Mouse (Mus musculus): Measurements from ENCODE around the gene P2rx5.

The P2rx5 gene

DNA sequence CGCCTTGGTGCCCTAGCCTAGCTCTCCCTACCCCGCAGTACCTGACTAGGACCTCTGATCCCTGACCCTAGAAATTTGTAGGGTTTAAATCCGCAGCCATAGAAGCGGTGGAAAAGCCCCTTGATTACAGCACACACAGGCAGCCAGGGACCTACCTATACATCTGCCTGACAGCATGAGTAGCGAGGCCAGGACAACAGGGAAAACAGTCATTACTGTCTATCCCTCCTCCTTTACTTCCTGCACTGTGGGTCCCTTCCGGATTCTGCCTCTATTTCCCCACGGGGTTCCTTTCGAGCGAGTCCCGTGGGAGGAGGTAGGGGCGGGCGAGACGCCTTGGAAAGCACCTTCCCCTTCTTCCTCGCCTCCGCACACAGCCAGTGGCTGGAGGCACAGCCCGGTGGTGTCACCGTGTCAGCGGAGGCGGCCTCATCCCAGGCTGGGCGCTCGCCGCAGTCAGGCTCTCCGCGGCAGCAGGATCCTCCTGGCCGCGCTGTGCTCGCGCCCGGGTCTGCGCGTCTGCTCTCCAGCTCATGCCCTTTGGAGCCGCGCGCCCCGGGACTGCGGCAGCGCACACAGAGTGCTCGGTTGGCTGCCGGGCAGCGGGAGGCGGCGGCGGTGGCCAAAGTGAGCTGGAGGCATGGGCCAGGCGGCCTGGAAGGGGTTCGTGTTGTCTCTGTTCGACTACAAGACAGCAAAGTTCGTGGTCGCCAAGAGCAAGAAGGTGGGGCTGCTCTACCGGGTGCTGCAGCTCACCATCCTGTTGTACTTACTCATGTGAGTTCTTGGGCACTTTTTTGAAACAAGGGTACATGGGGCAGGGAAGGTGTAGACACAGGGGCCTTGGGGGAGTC, at the start of gene P2rx5:
TSS of gene P2rx5 (plus strand) at position 465 of the 854 bp plus-strand sequence.
- in situ Hi-C loops (cut with MboI): no loop called here

- in situ Hi-C loops (cut with MboI): no loop called here
These were observed 48.8 kb upstream of the P2rx5 start for GRCm38 (mm10) chr11:73111414-73111813.

GRCm38 (mm10) chr11:73126495-73126894, 33.7 kb upstream of the P2rx5 start:
- in situ Hi-C loops (cut with MboI): no loop called here

- in situ Hi-C loops (cut with MboI): no loop called here
These were observed 29.2 kb upstream of the P2rx5 start for GRCm38 (mm10) chr11:73131020-73131419.

GRCm38 (mm10) chr11:73132999-73133398, 27.2 kb upstream of the P2rx5 start:
- in situ Hi-C loops (cut with MboI): no loop called here

- in situ Hi-C loops (cut with MboI): no loop called here
These were observed 26.0 kb upstream of the P2rx5 start for GRCm38 (mm10) chr11:73134222-73134621.

- in situ Hi-C loops (cut with MboI): no loop called here
These were observed 23.6 kb upstream of the P2rx5 start for GRCm38 (mm10) chr11:73136587-73136986.

DNA sequence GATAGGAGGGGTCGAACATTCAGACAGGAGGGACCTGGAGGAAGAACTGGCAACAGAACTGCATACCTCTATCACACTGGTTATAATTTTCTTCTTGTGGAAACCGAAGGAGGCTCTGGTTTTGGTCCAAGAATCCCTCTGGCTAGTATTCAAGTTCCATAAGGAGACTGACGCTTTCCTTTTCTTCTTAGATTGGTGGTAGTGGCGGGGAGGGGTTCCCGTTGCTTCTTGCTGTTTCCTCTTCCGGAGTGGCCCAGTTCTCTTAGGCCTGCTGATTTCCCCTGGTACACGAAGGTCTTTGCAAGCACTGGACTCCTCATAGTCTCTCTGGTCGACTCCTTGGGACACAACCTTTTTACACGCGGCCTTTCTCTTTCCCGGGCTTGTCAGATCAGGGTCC, 23.1 kb upstream of the P2rx5 start:
- in situ Hi-C loops (cut with MboI): no loop called here

DNA sequence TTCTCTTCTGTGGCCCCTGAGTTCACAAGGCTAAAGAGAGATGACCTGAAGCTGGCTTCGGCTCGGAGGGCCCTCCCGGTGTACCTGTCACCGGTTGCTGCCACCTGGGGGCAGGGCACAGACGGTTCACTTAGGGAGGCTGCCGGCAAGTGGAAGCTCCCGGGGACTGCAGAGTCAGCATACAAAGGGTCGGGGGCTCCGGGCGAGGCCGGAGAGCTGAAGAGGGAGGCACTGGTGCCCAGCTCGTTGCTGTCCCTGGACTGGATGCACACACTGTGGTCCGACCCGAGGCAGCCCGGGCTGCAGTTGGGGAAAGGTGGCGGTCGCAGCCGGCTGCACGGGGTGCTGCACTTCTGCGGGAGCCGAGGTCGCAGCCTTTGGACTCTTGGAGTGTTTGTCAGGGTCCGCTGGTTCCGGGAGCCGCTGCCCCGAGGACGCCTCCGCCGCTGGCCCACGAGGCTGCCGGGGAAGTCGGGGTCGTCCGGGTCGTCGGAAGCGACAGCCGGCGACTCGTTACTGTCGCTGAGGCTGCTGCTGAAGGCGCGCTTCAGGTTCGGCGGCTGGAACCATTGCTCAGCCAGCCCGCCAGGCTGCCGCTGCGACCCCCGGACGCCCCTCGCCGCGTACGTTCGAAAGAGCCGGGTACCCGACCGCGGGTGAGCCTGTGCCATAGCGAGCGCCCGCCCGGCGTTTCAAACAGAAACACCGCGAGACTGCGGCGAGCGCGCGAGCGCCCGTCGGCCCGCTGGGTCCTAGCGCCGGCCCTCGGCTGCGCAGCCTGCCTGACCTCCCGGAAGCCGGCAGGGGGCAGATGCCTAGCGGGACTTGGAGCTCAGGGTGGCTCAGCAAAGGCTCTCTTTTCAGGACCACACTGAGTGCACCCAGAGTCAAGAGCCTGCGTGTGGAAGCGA, 22.4 kb upstream of the P2rx5 start, which contains the start of gene Haspin:
TSS of gene Haspin (minus strand) at position 704 of the 911 bp plus-strand sequence.
- in situ Hi-C loops (cut with MboI): no loop called here

- in situ Hi-C loops (cut with MboI): no loop called here
These were observed 15.9 kb upstream of the P2rx5 start for GRCm38 (mm10) chr11:73144261-73144681.

- in situ Hi-C loops (cut with MboI): no loop called here
These were observed 13.9 kb upstream of the P2rx5 start for GRCm38 (mm10) chr11:73146026-73146974.

DNA sequence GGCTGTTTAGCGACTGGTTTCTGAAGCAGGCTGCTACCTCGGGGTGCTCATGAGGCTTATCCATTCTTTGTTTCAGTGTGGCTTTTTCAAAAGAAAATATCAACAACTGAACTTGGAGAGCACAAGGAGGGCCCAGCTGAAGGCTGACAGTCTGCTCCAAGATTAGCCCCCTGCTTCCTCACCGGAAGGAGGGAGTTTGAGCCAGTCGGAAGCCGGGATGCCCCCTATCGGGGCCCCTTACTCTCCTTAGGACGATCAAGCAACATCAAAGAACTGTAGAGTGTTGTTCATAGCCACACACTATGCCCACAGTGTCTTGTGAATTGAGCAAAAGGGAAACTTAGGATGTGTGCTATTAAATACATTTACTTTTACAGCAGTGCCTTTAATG, 13.3 kb upstream of the P2rx5 start:
- in situ Hi-C loops (cut with MboI): no loop called here

- in situ Hi-C loops (cut with MboI): no loop called here
These were observed 12.0 kb upstream of the P2rx5 start for GRCm38 (mm10) chr11:73148209-73148608.

GRCm38 (mm10) chr11:73155071-73155470, 5.2 kb upstream of the P2rx5 start:
- in situ Hi-C loops (cut with MboI): no loop called here

- in situ Hi-C loops (cut with MboI): no loop called here
These were observed 585 bp downstream of the P2rx5 start for GRCm38 (mm10) chr11:73160811-73161200.

DNA sequence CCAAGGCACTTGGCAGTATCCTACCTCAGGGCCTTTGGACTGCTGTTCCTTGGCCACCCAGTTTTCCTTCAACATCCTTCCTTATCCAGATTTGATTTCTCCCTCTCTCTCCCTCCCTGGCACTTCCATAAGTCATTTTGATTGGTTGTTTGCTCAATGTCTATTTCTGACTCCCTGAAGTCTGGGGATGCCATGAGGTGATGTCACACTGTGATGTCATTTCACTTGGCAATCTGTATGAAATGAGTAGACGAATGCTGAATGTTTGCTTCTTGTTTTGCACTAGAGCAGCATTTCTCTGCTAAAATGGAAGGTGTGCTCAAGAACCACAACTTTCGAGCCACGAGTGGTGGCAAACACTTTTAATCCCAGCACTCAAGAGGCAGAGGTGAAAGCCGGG, 1.4 kb downstream of the P2rx5 start:
- in situ Hi-C loops (cut with MboI): no loop called here

DNA sequence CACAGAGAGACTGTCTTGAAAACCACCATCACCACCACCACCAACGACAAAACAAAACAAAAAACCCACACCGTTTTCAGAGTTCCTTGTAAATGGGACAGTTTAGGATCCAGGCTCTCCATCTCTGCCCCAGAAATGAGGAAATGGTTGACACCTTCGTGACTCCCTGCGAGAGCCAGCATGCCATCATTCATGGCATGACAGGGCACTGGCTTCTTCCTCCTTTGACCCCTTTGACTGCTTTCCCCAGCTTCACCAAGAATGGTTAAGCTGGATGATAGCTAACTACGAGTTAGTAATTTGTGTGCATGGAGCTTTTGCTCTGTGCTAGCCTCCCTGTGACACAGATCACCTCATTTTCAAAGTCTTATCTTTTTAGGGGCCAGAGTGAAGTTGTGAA, 2.1 kb downstream of the P2rx5 start:
- in situ Hi-C loops (cut with MboI): no loop called here

- in situ Hi-C loops (cut with MboI): no loop called here
These were observed 7.8 kb downstream of the P2rx5 start for GRCm38 (mm10) chr11:73168071-73168470.

GRCm38 (mm10) chr11:73168576-73168975, 8.4 kb downstream of the P2rx5 start:
- in situ Hi-C loops (cut with MboI): no loop called here

- in situ Hi-C loops (cut with MboI): no loop called here
These were observed 9.0 kb downstream of the P2rx5 start for GRCm38 (mm10) chr11:73169231-73169630.

DNA sequence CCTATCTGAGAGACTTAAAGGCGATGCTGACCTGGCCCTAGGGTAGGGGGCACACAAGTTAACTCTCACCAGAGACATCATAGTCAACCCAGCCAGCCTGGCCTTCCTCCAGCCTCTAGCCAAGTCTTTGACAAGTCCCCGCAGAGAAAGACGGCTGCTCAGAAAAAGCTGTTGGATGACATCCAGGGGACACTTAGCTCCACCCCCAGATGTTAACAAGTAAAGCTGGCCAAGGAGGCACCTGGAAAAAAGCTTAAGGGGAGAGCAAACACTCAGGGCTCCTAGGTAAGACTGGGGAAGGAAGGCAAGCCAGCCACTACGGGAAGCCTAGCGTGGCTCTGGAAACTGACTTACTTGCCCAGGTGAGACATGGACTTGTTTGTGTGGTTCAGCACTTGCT, 12.0 kb downstream of the P2rx5 start:
- in situ Hi-C loops (cut with MboI): no loop called here

DNA sequence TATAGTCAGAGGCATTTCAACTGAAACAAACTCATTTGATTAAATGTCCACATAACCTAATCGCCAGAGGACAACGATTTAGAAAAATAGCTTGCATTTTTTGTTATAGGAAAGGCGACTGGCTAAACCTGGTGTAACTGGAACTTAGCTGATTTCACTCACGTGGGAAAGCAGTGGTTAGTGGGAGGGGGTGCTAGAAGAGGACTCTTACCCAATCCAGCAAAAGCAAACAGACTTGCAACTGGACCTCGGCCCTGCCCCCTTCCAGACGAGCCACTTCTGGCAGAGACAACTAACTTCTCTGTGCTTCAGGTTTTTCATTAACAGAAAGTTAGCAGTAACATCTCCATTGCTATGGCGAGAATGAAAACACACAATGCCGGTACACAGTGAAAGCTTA, 15.4 kb downstream of the P2rx5 start:
- in situ Hi-C loops (cut with MboI): no loop called here

All from mature B cell (primary cell).